8 mouse cellular contexts compared by ENCODE assay signal in genomic region chr5:150673880-150674621, GRCm38 (mm10). TPM values are rescaled to one million over a fixed set of nuclear protein-coding genes. Genes with fewer than 3 reads are reported as not detected.
DNase-seq lines count a peak whose midpoint lies in the region; ATAC-seq lines count a peak whose summit lies in the region.

No protein-coding gene starts in this region.

- no peaks in the 10 kb centered on the region for H3K9me3 ChIP-seq in forebrain, embryonic 12.5 days
- no peaks in the 10 kb centered on the region for H3K9me3 ChIP-seq in intestine, embryonic 16.5 days (ENCODE audit: control insufficient read depth, low read length)

- intact Hi-C loops in left cerebral cortex, postnatal 4 days (cut with DNase I), result loop anchor here (2.0 kb wide), 1 partner anchor 695 kb away; no protein-coding TSS in a partner anchor

- peak overlapping the region; percentile 88 for H3K4me3 ChIP-seq in forebrain, embryonic 12.5 days (replicated peaks)
- H3K4me3 ChIP-seq in intestine, embryonic 16.5 days (ENCODE audit: low read length), result peak overlapping the region; percentile 86

- peak overlapping the region; percentile 94 for H3K9ac ChIP-seq in forebrain, embryonic 12.5 days
- peak overlapping the region; percentile 92 for H3K9ac ChIP-seq in intestine, embryonic 16.5 days (ENCODE audit: low read depth, low read length)

- peak; percentile 70 for ATAC-seq in forebrain, embryonic 12.5 days (ENCODE audit: low FRiP score)
- ATAC-seq in intestine, embryonic 16.5 days, result peak; percentile 65

- H3K4me1 ChIP-seq in forebrain, embryonic 12.5 days, result peaks cover 21% of the 10 kb centered on the region
- H3K4me1 ChIP-seq in intestine, embryonic 16.5 days (ENCODE audit: control insufficient read depth, insufficient read depth, low read length), result peaks cover 7% of the 10 kb centered on the region; the same call in 1 of the 2 replicates

- DNase-seq in left cerebral cortex, postnatal 4 days, result peak; percentile 48
- no peak for DNase-seq in left cerebral cortex, adult 9 months (ENCODE audit: low spot score in 2 of 2)
- DNase-seq in adrenal gland, postnatal 14 days, result peak; percentile 59
- DNase-seq in lung, postnatal 14 days, result peak; percentile 21
- peak; percentile 31 for DNase-seq in right cerebral cortex, postnatal 25 days
- DNase-seq in layer of hippocampus, adult 8-10 months (ENCODE audit: low spot score in 2 of 2), result no peak

- no peaks in the 10 kb centered on the region for H3K36me3 ChIP-seq in forebrain, embryonic 12.5 days (replicated peaks)
- no peaks in the 10 kb centered on the region for H3K36me3 ChIP-seq in intestine, embryonic 16.5 days (ENCODE audit: control insufficient read depth, insufficient read depth, low read length)

- H3K27ac ChIP-seq in forebrain, embryonic 12.5 days, result peak overlapping the region; percentile 97
- H3K27ac ChIP-seq in intestine, embryonic 16.5 days (ENCODE audit: low read length), result peak overlapping the region; percentile 90

- no peaks in the 10 kb centered on the region for H3K27me3 ChIP-seq in forebrain, embryonic 12.5 days
- no peaks in the 10 kb centered on the region for H3K27me3 ChIP-seq in intestine, embryonic 16.5 days (replicated peaks; ENCODE audit: control insufficient read depth, insufficient read depth, low read length)

- 0% methylated on average over 43 of the region's 91 CpGs for WGBS in forebrain, embryonic 12.5 days
- under 1% methylated on average over 34 of the region's 91 CpGs for WGBS in intestine, embryonic 16.5 days

- peak overlapping the region; percentile 59 for H3K4me2 ChIP-seq in forebrain, embryonic 12.5 days
- H3K4me2 ChIP-seq in intestine, embryonic 16.5 days (ENCODE audit: low read depth, low read length), result peak overlapping the region; percentile 67

RNA-seq across cellular contexts. Expression of gene Pds5b, which starts 0.5 kb away (rescaled TPM):
- 10 to 100 TPM; 76.3 to 82.5 TPM for total RNA-seq in left cerebral cortex, postnatal 4 days (2021)
- total RNA-seq in adrenal gland, postnatal 14 days (2021), result 27.9 and 30.4 TPM in 2 replicates
- polyA plus RNA-seq in forebrain, embryonic 12.5 days (2016; fragmentation: Nextera tagmentation; extraction: Ambion mirVana), result 46.2 and 47.4 TPM in 2 replicates
- polyA plus RNA-seq in intestine, embryonic 16.5 days (2015; fragmentation: Nextera tagmentation; extraction: Ambion mirVana), result 14.2 and 15.3 TPM in 2 replicates
- 10 to 100 TPM; 66.0 to 88.3 (median 80.5) TPM for total RNA-seq in layer of hippocampus, adult 8-10 months (2022)

RNA-seq across cellular contexts. Expression of gene N4bp2l2, which starts 8.1 kb away (rescaled TPM):
- total RNA-seq in left cerebral cortex, postnatal 4 days (2021), result 10 to 100 TPM; 70.6 to 76.1 TPM
- total RNA-seq in adrenal gland, postnatal 14 days (2021), result 71.7 and 76.7 TPM in 2 replicates
- 34.6 and 39.4 TPM in 2 replicates for polyA plus RNA-seq in forebrain, embryonic 12.5 days (2016; fragmentation: Nextera tagmentation; extraction: Ambion mirVana)
- polyA plus RNA-seq in intestine, embryonic 16.5 days (2015; fragmentation: Nextera tagmentation; extraction: Ambion mirVana), result 32.6 and 33.1 TPM in 2 replicates
- 100 to 1,000 TPM in 1 of 4 experiments, 10 to 100 TPM in 3; 74.7 to 101 (median 91.4) TPM for total RNA-seq in layer of hippocampus, adult 8-10 months (2022)

Comparison
In these comparisons a context has a peak if more than half of its experiments do, and no peak if none do; other contexts are left out.
1. DNase-seq: peak in left cerebral cortex, postnatal 4 days (single experiment), adrenal gland, postnatal 14 days (single experiment), lung, postnatal 14 days (single experiment) and right cerebral cortex, postnatal 25 days (single experiment); none in left cerebral cortex, adult 9 months (0 of 2) and layer of hippocampus, adult 8-10 months (0 of 2).